Mouse (Mus musculus): ENCODE measurements at regions not wholly inside any gene's neighbourhood (a gene's known extent, or its start where the extent isn't known, plus 50 kb on each side); places are given as distances from the start of the nearest gene placed in this dataset.
A peak's percentile ranks its signal among the peaks of the same experiment; 100 is the strongest.

DNA sequence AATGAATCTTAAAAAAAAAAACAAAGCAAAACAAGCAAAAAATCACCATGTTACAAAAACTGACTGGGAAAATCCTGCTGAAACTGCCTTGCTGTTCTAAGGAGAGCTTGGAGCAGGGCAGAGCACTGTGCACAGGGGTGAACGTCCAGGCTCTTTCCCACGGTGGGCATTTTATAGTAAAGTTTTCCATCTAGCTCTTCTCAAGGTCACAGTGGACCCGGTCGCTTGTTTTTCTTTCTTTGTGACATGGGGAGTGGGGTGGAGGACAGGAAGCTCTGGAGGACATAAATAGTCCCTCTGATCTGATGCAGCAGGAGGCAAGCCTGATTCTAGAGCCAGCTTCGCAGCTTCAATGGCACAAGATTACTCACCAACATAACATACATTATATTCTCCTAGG is 395.9 kb upstream of the Zmiz1 start:
- ATAC-seq, result no peak
- Histone ChIP-seq H3K36me3 (ENCODE audit: control insufficient read depth, insufficient read depth, low read length) (no peaks in the 10 kb centered on the region), H3K27ac (ENCODE audit: low read length) (no peak overlapping the region), H3K4me3 (ENCODE audit: low read length) (no peak overlapping the region), H3K27me3 (replicated peaks; ENCODE audit: control insufficient read depth, insufficient read depth, low read length) (no peaks in the 10 kb centered on the region), H3K4me2 (ENCODE audit: low read depth, low read length) (no peak overlapping the region), H3K9ac (ENCODE audit: low read depth, low read length) (no peak overlapping the region), H3K9me3 (ENCODE audit: control insufficient read depth, low read length) (no peaks in the 10 kb centered on the region), H3K4me1 (ENCODE audit: control insufficient read depth, insufficient read depth, low read length) (peaks cover 11% of the 10 kb centered on the region)
- WGBS, result 49% methylated on average over 5 of the region's 5 CpGs

DNA sequence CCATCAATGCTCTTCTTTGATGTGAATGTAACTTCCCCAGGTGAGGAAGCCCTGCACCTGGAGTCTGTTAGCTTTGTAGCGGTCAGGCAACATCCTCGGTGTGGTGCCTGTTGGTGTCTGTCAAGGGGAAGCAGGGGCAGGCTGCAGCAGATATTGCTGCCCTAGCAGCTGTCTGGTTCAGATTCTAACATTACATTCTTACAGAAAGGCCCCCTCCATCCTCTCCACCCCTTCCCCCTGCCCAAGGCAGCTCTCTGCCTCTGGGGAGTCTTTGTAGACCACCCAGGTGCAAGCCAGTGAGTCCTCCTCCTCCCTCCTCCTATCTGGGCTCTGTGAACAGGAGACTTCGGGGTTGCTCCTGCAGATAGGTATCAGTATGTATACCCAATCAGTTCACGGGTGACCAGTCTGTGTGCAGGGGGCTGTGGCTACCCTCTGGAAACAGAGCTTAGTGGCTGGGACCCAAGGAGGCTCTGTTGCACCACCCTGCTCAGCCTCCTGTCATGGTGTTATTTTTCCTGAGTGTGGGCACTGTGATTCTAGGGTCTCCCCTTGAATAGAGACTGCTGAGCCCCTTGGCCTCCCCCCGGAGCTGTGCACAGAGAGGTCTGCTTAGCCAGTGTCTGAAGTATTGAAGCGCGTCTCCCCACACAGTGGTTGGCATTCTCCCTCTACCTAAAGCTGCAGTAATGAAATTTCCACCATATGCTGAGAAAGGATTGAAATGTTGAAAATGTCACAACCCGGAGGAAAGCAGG is 394.6 kb upstream of the Zmiz1 start:
- no peak overlapping the region for H3K27ac ChIP-seq (ENCODE audit: low read length)
- no peak overlapping the region for H3K4me2 ChIP-seq (ENCODE audit: low read depth, low read length)
- no peak overlapping the region for H3K4me3 ChIP-seq (ENCODE audit: low read length)
- no peaks in the 10 kb centered on the region for H3K27me3 ChIP-seq (replicated peaks; ENCODE audit: control insufficient read depth, insufficient read depth, low read length)
- WGBS, result 53% methylated on average over 8 of the region's 8 CpGs
- H3K9ac ChIP-seq (ENCODE audit: low read depth, low read length), result no peak overlapping the region
- no peak for ATAC-seq
- no peaks in the 10 kb centered on the region for H3K9me3 ChIP-seq (ENCODE audit: control insufficient read depth, low read length)
- H3K4me1 ChIP-seq (ENCODE audit: control insufficient read depth, insufficient read depth, low read length), result peaks cover 16% of the 10 kb centered on the region
- H3K36me3 ChIP-seq (ENCODE audit: control insufficient read depth, insufficient read depth, low read length), result no peaks in the 10 kb centered on the region

DNA sequence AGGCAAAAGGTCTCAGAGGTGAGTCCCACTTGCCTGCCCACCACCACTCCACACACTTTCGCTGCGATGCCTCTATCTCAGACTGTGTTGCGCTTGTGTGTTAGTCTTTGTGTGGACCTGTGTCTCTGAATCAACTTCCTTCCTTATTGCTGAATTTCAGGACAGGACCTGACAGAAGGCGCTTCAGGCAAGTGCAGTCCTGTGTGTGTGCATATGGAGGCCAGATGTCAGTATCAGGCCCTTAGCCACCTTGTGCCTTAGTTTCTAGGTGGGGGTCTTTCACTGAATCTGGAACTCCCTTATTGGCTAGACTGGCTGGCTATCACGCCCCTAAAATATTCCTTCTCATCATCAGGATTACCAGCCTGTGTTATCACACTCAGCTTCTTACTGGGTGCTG is 391.6 kb upstream of the Zmiz1 start:
- WGBS, result 91% methylated on average over 5 of the region's 5 CpGs
- peaks cover 17% of the 10 kb centered on the region for H3K4me1 ChIP-seq (ENCODE audit: control insufficient read depth, insufficient read depth, low read length)

DNA sequence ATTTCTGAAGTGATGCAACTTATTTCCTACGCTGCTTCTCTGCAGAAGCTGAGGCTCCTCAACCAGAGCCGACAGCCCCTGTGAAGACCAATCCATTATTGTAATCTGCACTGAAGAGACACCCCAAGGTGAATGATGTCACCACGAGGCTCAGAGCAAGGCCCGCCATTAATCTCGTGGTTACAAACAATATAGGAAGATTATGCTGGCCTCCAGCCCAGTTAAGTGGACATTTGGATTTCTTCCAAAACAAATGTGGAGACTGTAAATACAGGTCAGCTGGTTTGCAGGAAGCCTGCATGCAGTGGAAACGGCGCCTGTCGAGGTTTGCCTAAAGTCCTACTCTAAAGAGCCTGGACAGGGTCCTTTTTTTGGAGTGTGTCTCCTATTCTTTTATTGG is 390.6 kb upstream of the Zmiz1 start:
- no peaks in the 10 kb centered on the region for H3K9me3 ChIP-seq (ENCODE audit: control insufficient read depth, low read length)
- H3K4me1 ChIP-seq (ENCODE audit: control insufficient read depth, insufficient read depth, low read length), result peaks cover 17% of the 10 kb centered on the region
- ATAC-seq, result peak; percentile 79
- WGBS, result 24% methylated on average over 8 of the region's 8 CpGs
- peak overlapping the region; percentile 57; the same call in 1 of the 2 replicates for H3K27ac ChIP-seq (ENCODE audit: low read length)
- no peak overlapping the region for H3K4me2 ChIP-seq (ENCODE audit: low read depth, low read length)
- H3K36me3 ChIP-seq (ENCODE audit: control insufficient read depth, insufficient read depth, low read length), result no peaks in the 10 kb centered on the region
- no peaks in the 10 kb centered on the region for H3K27me3 ChIP-seq (replicated peaks; ENCODE audit: control insufficient read depth, insufficient read depth, low read length)
- H3K4me3 ChIP-seq (ENCODE audit: low read length), result no peak overlapping the region
- H3K9ac ChIP-seq (ENCODE audit: low read depth, low read length), result no peak overlapping the region

More for the DNA sequence above, 391.6 kb upstream of the Zmiz1 start:
- H3K4me3 ChIP-seq (ENCODE audit: low read length), result no peak overlapping the region
- no peaks in the 10 kb centered on the region for H3K36me3 ChIP-seq (ENCODE audit: control insufficient read depth, insufficient read depth, low read length)
- no peaks in the 10 kb centered on the region for H3K27me3 ChIP-seq (replicated peaks; ENCODE audit: control insufficient read depth, insufficient read depth, low read length)
- no peak overlapping the region for H3K27ac ChIP-seq (ENCODE audit: low read length)
- H3K9ac ChIP-seq (ENCODE audit: low read depth, low read length), result no peak overlapping the region
- H3K4me2 ChIP-seq (ENCODE audit: low read depth, low read length), result no peak overlapping the region
- ATAC-seq, result no peak
- no peaks in the 10 kb centered on the region for H3K9me3 ChIP-seq (ENCODE audit: control insufficient read depth, low read length)

DNA sequence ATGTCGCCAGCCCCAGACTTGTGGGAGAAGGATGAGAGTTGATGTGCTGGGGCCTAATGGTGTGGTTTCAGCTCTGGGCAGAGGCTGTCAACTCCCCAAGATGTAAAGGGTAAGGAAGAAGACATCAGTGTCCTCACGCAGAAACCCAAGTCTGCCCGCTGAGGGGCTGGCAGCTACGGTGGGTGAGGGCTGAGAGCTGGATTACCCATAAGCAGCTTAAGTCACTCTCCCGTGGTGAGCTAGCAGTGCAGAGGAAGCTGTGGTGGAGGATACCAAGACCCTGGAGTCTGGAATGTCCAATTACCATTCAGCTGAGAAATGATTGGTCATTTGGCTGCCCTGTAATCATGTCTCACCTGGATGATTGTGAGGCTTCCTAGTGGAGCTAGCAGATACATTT is 385.8 kb upstream of the Zmiz1 start:
- ATAC-seq, result no peak
- no peak overlapping the region for H3K9ac ChIP-seq (ENCODE audit: low read depth, low read length)
- H3K27me3 ChIP-seq (replicated peaks; ENCODE audit: control insufficient read depth, insufficient read depth, low read length), result no peaks in the 10 kb centered on the region
- no peak overlapping the region for H3K27ac ChIP-seq (ENCODE audit: low read length)
- no peak overlapping the region for H3K4me3 ChIP-seq (ENCODE audit: low read length)
- 75% methylated on average over 5 of the region's 5 CpGs for WGBS
- no peaks in the 10 kb centered on the region for H3K36me3 ChIP-seq (ENCODE audit: control insufficient read depth, insufficient read depth, low read length)
- no peak overlapping the region for H3K4me2 ChIP-seq (ENCODE audit: low read depth, low read length)
- no peaks in the 10 kb centered on the region for H3K9me3 ChIP-seq (ENCODE audit: control insufficient read depth, low read length)
- H3K4me1 ChIP-seq (ENCODE audit: control insufficient read depth, insufficient read depth, low read length), result peaks cover 7% of the 10 kb centered on the region

DNA sequence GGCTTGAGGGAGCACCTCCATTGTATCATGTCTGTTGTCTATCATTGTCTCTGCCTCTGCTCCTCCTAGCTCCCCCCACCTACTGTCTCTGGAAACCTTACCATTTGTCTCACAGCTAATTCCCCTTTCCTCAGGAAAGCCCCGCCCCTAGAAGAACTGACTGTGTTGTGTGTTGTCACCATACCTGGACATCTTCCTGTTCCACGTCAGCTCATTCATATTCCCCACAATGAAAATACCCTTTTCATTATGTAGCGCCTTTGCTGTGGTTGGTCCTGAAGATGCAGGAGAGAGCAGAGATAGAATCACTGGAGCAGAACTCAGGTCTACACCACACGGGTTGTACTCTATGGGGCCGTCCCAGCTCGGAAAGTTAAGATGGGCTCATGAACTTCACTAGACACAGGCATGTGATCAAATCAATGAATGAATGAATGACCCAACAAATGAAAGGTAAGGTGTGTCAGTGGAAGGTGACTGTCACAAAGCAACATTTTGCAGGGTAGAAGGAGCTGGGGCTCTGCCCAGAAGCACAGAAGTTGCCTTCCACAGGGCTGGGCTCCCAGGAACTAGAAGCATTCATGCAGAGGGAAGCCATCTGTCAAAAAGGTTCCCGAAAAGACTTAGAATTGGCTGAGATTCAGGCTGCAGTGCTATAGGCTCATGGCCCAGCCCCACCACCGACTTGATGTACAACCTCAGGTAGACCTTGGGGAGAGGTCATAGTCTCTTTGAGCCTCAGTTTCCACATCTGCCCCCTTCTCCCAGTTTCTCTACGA is 384.8 kb upstream of the Zmiz1 start:
- H3K4me1 ChIP-seq (ENCODE audit: control insufficient read depth, insufficient read depth, low read length), result peaks cover 2% of the 10 kb centered on the region; the same call in 1 of the 2 replicates
- H3K27me3 ChIP-seq (replicated peaks; ENCODE audit: control insufficient read depth, insufficient read depth, low read length), result no peaks in the 10 kb centered on the region
- no peak overlapping the region for H3K4me3 ChIP-seq (ENCODE audit: low read length)
- H3K9ac ChIP-seq (ENCODE audit: low read depth, low read length), result no peak overlapping the region
- no peaks in the 10 kb centered on the region for H3K36me3 ChIP-seq (ENCODE audit: control insufficient read depth, insufficient read depth, low read length)
- H3K9me3 ChIP-seq (ENCODE audit: control insufficient read depth, low read length), result no peaks in the 10 kb centered on the region
- no peak for ATAC-seq
- no peak overlapping the region for H3K4me2 ChIP-seq (ENCODE audit: low read depth, low read length)
- WGBS, result 80% methylated on average over 9 of the region's 9 CpGs
- H3K27ac ChIP-seq (ENCODE audit: low read length), result no peak overlapping the region

DNA sequence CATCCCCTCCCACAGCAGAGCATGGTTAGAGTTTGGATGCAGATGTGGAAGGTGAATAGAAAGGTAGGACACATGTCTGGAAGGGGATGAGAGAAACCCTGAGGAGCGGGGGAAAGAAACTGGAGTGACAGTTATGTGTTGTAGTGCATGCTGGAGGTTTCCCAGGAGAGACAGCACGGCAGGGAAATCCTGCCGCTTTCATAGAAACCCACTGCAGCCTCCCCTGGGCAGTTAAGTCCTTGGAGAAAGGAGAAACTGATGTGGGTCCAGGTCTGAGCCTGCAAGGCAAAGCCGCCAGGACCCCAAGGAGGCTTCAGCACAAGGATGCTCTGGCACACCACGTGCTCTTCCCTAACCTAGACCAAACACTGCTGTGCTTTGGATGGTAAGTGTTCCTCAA is 384.1 kb upstream of the Zmiz1 start:
- H3K36me3 ChIP-seq (ENCODE audit: control insufficient read depth, insufficient read depth, low read length), result no peaks in the 10 kb centered on the region
- WGBS, result 96% methylated on average over 5 of the region's 5 CpGs

DNA sequence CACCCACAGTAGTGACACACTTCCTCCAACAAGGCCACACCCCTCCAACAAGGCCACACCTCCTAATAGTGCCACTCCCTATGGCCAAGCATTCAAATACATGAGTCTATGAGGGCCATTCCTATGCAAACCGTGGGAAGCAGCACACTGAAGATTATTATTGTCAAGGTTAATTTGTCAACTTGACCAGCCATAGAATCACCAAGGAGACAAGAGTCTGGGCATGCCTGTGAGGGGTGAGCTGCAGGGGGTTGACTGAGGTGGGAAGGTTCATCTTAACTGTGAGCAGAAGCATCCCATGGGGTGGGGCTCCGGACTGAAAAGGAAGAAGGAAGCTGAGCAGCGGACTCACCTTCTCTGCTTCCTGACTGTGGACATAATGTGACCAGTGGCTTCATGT is 378.6 kb upstream of the Zmiz1 start:
- H3K4me1 ChIP-seq (ENCODE audit: control insufficient read depth, insufficient read depth, low read length), result no peaks in the 10 kb centered on the region
- 81% methylated on average over 3 of the region's 3 CpGs for whole genome bisulfite sequencing
- no peaks in the 10 kb centered on the region for H3K27me3 ChIP-seq (replicated peaks; ENCODE audit: control insufficient read depth, insufficient read depth, low read length)
- H3K9ac ChIP-seq (ENCODE audit: low read depth, low read length), result no peak overlapping the region
- no peaks in the 10 kb centered on the region for H3K36me3 ChIP-seq (ENCODE audit: control insufficient read depth, insufficient read depth, low read length)
- peaks cover 4% of the 10 kb centered on the region; the same call in 1 of the 2 replicates for H3K9me3 ChIP-seq (ENCODE audit: control insufficient read depth, low read length)
- H3K4me3 ChIP-seq (ENCODE audit: low read length), result no peak overlapping the region
- H3K4me2 ChIP-seq (ENCODE audit: low read depth, low read length), result no peak overlapping the region
- no peak for ATAC-seq
- no peak overlapping the region for H3K27ac ChIP-seq (ENCODE audit: low read length)

More for the DNA sequence above, 384.1 kb upstream of the Zmiz1 start:
- no peaks in the 10 kb centered on the region for H3K9me3 ChIP-seq (ENCODE audit: control insufficient read depth, low read length)
- H3K4me1 ChIP-seq (ENCODE audit: control insufficient read depth, insufficient read depth, low read length), result no peaks in the 10 kb centered on the region
- no peaks in the 10 kb centered on the region for H3K27me3 ChIP-seq (replicated peaks; ENCODE audit: control insufficient read depth, insufficient read depth, low read length)
- H3K4me2 ChIP-seq (ENCODE audit: low read depth, low read length), result no peak overlapping the region
- ATAC-seq, result no peak
- H3K27ac ChIP-seq (ENCODE audit: low read length), result no peak overlapping the region
- no peak overlapping the region for H3K4me3 ChIP-seq (ENCODE audit: low read length)
- H3K9ac ChIP-seq (ENCODE audit: low read depth, low read length), result no peak overlapping the region

DNA sequence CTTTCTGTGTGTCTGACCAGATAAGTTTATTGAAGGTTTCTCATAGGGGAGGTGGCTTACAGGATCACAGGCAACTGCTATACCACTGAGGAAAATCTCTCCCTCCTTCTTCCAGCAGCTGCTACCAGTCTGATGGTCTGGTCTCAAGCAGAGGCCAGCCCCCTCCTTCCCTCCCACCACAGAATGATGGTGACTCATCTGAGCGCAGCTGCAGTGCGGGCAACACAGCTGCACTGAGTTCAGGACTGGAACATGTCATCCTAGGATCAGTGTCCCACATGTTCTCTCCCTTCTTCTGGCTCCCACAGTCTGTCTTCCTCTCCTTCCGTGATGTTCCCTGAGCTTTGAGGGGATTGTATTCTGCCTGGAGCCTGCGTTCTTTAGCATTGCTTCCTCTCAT is 375.1 kb upstream of the Zmiz1 start:
- 67% methylated on average over 4 of the region's 4 CpGs for WGBS
- no peak overlapping the region for H3K4me2 ChIP-seq (ENCODE audit: low read depth, low read length)
- H3K4me1 ChIP-seq (ENCODE audit: control insufficient read depth, insufficient read depth, low read length), result no peaks in the 10 kb centered on the region
- peaks cover 4% of the 10 kb centered on the region; the same call in 1 of the 2 replicates for H3K9me3 ChIP-seq (ENCODE audit: control insufficient read depth, low read length)
- H3K27me3 ChIP-seq (replicated peaks; ENCODE audit: control insufficient read depth, insufficient read depth, low read length), result no peaks in the 10 kb centered on the region
- H3K36me3 ChIP-seq (ENCODE audit: control insufficient read depth, insufficient read depth, low read length), result no peaks in the 10 kb centered on the region
- H3K27ac ChIP-seq (ENCODE audit: low read length), result no peak overlapping the region
- H3K9ac ChIP-seq (ENCODE audit: low read depth, low read length), result no peak overlapping the region
- no peak overlapping the region for H3K4me3 ChIP-seq (ENCODE audit: low read length)
- no peak for ATAC-seq

All from intestine, embryonic 16.5 days (tissue).